Mouse (Mus musculus): ENCODE measurements at regions not wholly inside any gene's neighbourhood (a gene's known extent, or its start where the extent isn't known, plus 50 kb on each side); places are given as distances from the start of the nearest gene placed in this dataset.

DNA sequence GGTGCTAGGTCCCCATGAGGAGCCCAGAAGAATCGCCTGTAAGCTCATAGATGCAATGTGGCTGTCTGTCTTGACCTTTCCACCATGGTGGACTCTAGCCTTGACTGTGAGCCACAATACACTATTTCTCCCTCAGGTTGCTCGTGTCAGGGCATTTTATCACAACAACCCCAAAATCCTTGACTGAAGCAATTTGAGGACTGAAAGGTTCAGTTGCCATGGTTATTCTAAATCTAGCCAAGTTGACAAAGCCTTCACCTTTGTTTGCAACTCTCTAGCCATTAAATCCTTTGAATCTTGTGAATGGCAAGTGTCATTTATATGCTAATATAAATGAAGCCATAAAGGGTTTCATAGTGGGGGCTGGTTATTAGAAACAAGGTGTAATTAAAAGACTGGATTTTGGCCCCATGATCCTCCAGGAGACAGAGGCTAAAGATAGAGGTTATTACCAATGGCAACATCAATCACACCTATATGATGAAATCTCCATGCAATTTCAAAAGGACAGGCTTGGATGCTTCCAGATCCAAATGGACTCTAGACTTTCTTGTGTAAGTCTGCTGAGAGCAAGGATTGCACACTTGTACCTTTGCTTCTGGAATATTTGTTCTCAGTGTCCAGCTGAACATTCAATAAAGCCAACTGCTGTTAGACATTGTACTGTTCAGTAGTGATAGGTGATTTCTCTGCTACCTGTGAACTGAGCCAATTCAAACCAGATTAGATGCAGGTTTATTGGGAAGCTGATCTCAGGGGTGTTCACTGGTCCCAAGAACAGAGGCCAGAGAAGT, 59.5 kb upstream of the Mocs1 start:
- Histone ChIP-seq H3K27me3 (replicated peaks; ENCODE audit: control insufficient read depth, insufficient read depth, low read length) (no peaks in the 10 kb centered on the region), H3K4me1 (ENCODE audit: control insufficient read depth, insufficient read depth, low read length) (peaks cover 4% of the 10 kb centered on the region; the same call in 1 of the 2 replicates), H3K9me3 (replicated peaks; ENCODE audit: control insufficient read depth, low read length) (no peaks in the 10 kb centered on the region), H3K4me3 (ENCODE audit: low read depth, low read length) (no peak overlapping the region), H3K4me2 (ENCODE audit: low read length) (no peak overlapping the region), H3K36me3 (ENCODE audit: control insufficient read depth, insufficient read depth, low read length) (no peaks in the 10 kb centered on the region), H3K9ac (ENCODE audit: low read length) (no peak overlapping the region), H3K27ac (ENCODE audit: low read depth, low read length) (no peak overlapping the region)
- ATAC-seq, result no peak
- no peak for DNase-seq (ENCODE audit: low spot score)
- WGBS, result 33% methylated on average over 2 of the region's 2 CpGs

DNA sequence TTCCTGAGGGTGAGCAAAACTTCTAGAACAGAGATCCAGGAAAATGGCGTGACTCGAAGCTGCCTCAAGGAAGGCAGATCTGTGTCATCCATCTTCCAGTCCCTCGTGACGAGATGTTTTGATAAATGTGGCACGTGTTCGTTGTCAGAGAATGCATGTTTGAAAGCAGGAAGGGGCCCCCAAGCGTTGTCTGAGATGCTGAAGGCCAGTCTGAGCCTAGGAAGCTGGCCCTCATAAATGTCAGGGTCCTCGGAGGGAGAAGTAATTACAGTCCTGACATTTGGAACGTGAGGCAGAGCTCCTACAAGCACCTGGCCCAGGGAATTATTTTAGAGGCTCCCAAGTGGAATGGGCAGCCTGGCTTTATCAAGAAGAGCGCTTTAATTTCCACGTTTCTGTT, 50.5 kb upstream of the Mocs1 start:
- Histone ChIP-seq H3K9ac (ENCODE audit: low read length) (no peak overlapping the region), H3K27ac (ENCODE audit: low read depth, low read length) (no peak overlapping the region), H3K9me3 (replicated peaks; ENCODE audit: control insufficient read depth, low read length) (no peaks in the 10 kb centered on the region), H3K36me3 (ENCODE audit: control insufficient read depth, insufficient read depth, low read length) (no peaks in the 10 kb centered on the region), H3K27me3 (replicated peaks; ENCODE audit: control insufficient read depth, insufficient read depth, low read length) (no peaks in the 10 kb centered on the region), H3K4me2 (ENCODE audit: low read length) (no peak overlapping the region), H3K4me3 (ENCODE audit: low read depth, low read length) (no peak overlapping the region), H3K4me1 (ENCODE audit: control insufficient read depth, insufficient read depth, low read length) (no peaks in the 10 kb centered on the region)
- DNase-seq (ENCODE audit: low spot score), result no peak
- no peak for ATAC-seq
- 83% methylated on average over 11 of the region's 11 CpGs for WGBS

Measured in forebrain, embryonic 14.5 days (tissue).